Mouse (Mus musculus) testis, adult 2 months (tissue): Measurements from ENCODE around the gene Cited4.

ENCODE experiments used
- CTCF ChIP-seq: fragments of 200-500 bp; IDR thresholded peaks from 2 replicates; pipeline ENCODE4 v1.5.1; 2012; ENCODE audit warnings: low read depth, mild to moderate bottlenecking, inconsistent platforms, low read length, moderate library complexity; ENCODE audit not compliant: control insufficient read depth, insufficient read depth, insufficient replicate concordance
- POLR2A ChIP-seq: fragments of 200-500 bp; IDR thresholded peaks from 2 replicates; pipeline ENCODE4 v1.6.1; 2012; ENCODE audit warnings: low read depth, mild to moderate bottlenecking, inconsistent platforms, low read length, moderate library complexity; ENCODE audit not compliant: control insufficient read depth

GRCm38 (mm10) chr4:120697799-120698484, 31.6 kb downstream of the Cited4 start:
- TF ChIP-seq CTCF: no peak
- no peak for TF ChIP-seq POLR2A
